Mouse (Mus musculus) left cerebral cortex, postnatal 14 days (tissue): ENCODE measurements around the gene Cdh23. TPM values are rescaled to one million over a fixed set of nuclear protein-coding genes. Genes with fewer than 3 reads are reported as not detected.

Experiments
- DNase-seq, 2 experiments: peaks; one replicate each; pipeline ENCODE4 v3.0.0; 2021 to 2022; ENCODE audit warnings: low spot score in 2 of 2, mixed read lengths in 1 of 2
- intact Hi-C: fragments of 180-260 bp; cut with DNase I; formaldehyde crosslinking; loops from one replicate; pipeline ENCODE4 v1.15.1; 2025
- total RNA-seq, 2 experiments: library from RNA; stranded (reverse); gene quantifications; 2 replicates each; pipeline ENCODE4 v1.2.3; 2021

Cdh23 gene
- total RNA-seq, 2 experiments from 2014 or later, result 1.5 to 2.0 TPM

DNA sequence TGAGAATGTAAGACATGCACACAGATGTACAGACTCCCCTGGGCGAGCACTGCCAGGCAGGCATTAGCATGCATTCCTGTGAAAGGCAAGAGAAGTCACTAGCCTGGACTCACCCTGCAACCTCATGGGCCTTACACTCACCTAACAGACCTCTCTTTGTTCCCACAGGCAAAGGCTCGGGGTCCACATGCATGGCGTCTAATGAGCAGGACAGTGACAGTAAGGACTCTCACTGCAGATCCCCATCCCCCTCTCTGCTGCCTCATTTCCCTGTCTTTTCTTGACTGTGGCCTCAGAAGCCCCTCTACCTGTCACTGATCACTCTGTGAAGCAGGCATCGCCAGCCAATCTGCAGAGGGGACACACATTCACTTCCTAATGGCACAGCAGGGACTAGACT lies 337.5 kb downstream of the Cdh23 start:
- DNase-seq, result no peak
- intact Hi-C loops, result no loop called here

DNA sequence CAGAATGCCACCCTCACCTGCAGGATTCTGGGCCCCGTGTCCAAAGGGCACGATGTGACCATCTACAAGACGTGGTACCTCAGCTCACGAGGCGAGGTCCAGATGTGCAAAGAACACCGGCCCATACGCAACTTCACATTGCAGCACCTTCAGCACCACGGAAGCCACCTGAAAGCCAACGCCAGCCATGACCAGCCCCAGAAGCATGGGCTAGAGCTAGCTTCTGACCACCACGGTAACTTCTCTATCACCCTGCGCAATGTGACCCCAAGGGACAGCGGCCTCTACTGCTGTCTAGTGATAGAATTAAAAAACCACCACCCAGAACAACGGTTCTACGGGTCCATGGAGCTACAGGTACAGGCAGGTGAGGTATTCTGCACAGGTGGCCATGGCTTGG lies 338.4 kb downstream of the Cdh23 start:
- no peak for DNase-seq
- intact Hi-C loops, result no loop called here

DNA sequence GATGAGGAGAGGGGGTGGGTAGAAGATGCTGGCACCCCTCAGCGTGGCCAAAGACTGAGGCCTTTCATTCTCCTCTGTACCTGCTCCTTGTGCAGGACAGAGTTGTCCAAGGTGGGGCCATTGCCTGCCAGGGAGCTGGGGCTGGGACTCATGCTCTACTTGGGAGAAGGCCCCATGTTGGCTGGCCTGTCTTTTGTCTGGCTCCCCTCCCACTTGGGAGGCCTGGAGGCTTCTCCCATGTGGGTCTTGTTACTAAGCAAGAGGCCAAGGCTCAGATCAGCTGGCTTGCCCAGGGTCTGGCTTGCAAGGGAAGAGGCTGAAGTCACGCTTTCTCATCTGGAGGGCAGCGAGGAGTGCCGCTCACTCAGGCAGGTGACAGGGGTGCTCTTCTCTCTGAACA lies 338.8 kb downstream of the Cdh23 start:
- no peak for DNase-seq
- intact Hi-C loops, result no loop called here

DNA sequence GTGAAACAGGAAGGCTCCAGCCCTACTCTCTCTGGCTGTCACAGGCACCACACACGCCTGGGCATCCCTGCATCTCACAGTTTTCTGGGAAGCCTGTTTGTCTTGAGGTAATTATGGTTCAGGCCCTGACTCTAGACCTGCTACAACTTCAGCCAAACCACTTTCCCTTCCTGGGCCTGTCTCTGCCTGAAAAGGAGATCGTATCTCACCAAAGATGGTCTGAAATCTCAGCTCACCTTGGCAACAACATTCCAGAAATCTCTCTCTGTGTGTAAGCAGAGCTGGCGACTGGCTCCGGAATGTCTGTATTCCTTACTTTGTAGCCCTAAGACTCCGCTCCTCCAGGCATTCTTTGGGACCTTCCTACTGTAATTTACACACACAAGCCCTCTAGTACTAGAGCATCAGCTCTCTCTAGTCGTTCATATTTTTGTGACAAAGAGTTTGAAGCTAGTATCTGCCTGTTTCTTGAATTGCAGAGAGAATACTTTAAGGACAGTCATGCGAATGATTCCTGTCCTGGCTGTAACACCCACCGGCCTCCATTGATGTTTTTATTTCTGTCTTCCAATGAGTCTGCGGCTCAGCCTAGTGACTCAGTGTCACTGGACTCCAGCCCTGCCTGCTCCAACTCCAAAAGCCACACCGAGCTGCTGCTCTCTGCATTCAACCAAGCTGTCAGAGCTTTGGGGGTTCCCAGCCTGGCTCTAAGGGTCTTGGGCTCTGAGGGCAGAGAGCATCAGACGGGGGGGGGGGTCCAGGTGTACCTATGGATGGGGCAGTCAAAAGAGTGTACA lies 341.2 kb downstream of the Cdh23 start:
- no peak for DNase-seq
- intact Hi-C loops, result no loop called here

DNA sequence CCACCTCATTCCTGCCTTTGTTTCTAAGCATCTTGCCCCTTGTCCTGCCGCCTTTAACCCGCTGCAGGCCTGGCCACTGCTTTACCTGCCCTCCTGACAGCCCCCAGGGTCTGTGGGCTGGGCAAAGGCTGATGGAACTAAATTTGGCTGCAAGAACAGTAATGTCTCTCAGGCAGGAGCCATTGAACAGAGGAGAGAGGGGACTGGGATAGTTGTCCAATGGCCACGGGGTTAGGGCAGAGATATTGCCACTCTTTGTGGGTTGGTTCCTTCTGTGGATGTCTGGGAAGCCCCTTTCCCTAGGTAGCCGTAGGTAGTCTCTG lies 342.3 kb downstream of the Cdh23 start:
- DNase-seq, result no peak
- intact Hi-C loops, result no loop called here

DNA sequence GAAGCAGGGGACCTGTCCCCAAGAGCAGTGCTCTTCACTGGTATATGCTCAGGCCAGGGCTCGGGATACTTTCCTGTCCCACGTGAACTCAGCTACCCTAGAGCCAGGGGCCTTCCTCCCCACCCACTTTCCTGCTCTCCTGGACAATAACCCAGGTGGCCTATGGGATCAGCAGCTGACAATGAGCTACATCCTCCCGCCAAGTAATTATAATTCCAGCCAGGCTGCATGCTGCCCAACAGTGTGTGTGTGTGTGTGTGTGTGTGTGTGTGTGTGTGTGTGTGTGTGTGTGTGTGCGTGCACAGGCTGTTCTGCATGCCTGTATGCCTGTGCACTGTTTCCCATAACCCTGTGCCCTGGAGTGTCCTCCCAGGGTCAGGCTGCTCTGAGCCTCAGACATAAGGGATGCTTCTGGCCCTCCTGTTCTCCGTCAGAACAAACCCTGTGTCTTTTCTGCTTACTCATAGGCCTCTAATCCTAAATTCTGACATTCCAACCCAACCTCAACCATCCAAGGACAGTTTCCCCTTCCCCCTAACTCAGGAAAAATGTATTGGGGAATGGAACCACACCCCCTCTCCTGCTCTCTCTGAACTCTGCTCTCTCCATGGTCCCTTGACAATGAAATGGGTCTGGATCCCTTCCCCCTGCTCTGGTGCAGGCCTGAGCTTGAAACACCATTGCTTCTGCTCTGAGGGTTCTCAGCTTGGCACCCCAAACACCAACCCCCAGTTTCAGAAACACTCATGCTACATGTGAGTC lies 342.9 kb downstream of the Cdh23 start:
- intact Hi-C loops, result no loop called here
- DNase-seq, result no peak

DNA sequence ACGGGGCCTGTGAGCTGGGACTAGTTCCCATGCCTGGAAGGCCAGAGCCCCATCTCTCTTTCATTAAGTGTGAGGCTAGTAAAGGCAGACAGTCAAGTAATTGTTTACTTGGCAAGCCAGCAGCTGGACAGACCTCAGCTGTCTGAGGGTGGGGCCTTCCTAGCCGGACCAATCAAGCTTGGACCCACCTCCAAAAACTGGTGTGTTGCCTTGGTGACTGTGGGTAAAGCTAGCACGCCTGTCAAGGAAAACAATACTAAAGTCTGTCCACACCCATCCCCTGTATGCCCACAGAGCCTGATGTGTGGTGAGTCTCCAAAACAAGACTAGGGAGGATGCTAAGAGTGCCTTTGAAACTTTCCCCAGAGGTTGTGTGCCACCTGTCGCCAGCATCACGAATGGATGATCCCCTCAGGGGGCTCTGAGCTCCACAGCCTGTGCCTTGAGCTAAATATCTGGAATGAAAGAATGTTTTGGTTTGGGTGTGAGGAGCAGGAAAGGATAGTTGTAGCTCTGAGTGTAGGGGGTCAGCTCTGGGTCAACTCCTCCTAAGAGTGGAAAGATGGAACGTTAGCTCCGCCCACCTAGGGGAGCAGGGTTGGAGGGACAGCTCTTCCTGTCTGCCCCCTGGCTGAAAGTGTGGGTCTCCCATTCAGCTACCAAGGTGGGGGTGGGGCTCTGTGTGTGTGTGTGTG lies 344.4 kb downstream of the Cdh23 start:
- no peak for DNase-seq
- intact Hi-C loops, result no loop called here

DNA sequence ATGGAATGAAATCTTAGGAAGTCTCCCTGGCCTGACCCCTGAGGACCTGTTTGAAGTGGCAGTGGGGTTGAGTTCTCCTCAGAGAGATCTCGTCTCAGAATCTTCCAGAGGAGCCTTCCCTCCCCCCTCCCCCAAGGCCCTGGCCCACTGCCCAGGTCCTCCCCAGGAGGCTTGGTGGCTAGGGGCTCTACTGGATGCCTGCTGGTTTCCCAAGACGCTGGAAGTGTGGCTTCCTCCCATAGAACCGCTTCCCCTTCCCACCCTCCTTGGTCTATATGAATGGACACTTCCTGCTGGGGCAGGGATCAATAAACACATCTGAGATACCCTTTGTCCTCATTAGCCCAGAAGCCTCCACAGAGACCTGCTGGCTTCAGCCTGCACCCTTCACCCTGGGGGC lies 345.0 kb downstream of the Cdh23 start:
- intact Hi-C loops, result no loop called here

DNA sequence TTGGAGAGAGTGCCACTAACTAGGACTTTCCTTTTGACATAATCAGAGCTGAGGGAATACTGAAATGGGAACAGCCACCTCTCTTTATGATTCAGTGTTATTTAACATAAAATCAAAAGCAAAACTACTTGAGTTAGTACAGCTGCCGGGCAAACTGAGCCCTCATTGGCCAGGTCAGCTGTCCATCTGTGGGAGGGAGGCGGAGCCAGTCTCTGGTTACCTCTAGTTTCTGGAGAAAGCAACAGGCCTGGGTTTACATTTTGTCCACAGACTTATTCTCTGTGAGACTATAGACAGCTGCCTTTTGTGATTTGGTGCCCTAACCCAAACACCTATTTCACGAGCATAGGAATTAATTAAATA lies 345.5 kb downstream of the Cdh23 start:
- peak; percentile 80 to 82 for DNase-seq
- intact Hi-C loops, result no loop called here

More for the DNA sequence above, 345.0 kb downstream of the Cdh23 start:
- no peak for DNase-seq

DNA sequence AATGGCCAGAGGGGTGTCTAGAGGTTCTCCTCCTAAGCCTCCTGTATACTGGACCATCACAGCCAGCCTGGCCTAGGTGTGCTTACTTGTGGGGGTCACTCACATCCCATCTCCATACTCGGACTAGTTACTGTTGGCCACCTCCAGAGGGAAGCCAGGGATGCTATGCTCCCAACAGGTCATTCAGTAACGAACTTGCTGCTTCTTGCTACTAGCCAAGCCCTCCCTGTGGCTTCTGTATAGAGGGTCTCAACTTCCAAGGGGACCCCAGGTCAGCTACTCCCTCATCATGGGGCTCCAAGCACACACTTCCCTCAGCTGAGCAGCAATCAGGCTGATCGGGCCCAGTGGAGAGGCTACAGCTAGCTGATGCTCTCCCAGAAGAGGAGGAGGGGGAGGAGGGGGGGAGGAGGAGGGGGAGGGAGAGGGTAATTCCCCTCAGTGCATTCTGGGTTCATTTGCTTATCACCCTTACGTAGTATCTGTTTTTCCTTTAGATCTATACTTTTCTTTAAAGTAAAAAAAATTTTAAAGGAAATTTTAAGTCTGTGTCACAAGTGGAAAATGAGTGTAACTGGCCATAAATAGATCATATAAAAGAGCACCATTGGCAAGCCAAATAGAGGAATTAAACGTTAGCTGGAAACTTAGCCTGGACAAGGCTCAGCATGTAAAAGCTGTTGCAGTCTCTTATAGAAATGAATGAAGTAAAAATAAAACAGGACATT lies 346.0 kb downstream of the Cdh23 start:
- no peak for DNase-seq
- intact Hi-C loops, result no loop called here

DNA sequence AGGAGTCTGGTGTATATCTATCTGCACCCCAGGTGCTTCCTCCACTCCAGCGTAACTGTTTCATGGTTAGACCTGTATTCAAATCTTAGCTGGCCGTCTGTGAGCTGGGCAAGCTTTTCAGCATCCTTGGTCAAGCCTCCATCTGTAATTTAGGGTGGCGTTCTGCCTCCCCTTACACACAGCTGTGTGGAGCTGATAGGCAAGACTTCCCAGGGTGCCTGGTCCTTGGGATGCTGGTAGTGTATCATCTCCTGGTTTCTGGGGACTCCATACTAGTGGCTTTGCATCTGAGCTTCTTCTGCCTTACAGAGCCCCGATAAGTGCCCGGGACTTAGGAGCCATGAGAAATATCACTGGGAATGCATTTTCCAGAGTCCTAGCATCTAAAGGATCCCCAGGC lies 346.6 kb downstream of the Cdh23 start:
- intact Hi-C loops, result loop anchor here (5.0 kb wide), 1 partner anchor 48 kb away; the partner anchor contains the start of gene Gm17455
- DNase-seq, result no peak

DNA sequence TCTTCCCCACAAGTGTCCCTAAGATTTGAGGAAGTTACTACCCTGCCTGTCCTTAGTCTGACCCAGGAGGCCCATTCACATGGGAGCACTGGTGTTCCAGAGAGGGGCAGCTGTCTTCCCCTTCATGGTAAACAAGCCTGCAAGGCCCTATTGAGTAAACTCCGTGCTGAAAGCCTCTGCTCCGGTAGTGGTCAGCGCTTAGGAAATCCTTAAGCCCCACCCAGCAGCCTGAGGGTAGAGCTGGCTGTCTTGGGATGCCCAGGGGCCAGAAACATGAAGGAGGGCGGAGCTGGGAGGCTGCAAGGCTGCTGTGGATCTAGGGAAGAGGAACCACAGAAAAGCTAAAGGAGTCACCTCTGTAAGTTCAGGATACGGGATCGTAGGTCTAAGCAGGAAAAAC lies 347.2 kb downstream of the Cdh23 start:
- intact Hi-C loops, result loop anchor here (5.0 kb wide), 1 partner anchor 48 kb away; the partner anchor contains the start of gene Gm17455
- no peak for DNase-seq

DNA sequence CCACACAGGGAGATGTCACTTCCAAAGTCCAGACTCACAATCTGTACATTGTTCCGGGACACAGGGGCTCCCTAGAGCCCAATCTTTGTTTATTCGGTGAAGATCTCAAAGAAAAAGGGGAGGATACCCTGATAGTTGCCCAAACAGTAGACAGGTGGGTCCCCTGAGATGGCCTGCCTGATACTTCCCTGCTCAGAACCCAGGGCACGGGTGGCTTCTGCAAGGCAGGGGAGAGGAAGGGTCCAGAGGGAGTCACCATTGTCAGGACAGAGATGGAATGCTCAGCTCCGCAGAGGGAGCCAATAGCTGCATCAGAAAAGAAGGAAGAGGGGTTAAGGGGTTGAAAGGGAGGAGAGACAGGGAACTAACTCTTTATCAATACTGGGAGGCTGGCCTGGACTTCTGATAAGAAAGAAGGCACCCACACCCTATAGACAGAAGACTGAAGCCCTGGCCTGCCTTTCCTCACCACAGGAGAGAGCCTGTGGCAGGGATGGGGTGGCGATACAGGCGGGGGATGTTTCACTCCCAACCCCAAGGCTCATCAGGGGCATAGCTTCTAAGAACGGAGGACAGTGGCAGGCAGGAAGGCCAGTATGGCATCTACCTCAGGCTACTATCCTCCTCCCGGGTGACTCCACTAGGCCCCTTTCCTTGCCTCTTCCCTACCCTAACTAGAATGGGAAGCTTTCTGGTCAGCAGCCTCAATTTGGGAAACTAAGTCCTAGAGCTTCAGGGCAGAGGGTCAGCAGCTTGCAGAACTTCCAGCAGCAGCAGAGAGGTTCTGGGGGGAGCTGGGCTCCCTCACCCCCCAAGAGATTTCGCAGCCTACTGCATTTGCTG lies 348.3 kb downstream of the Cdh23 start:
- intact Hi-C loops, result loop anchor here (5.0 kb wide), 1 partner anchor 49 kb away; the partner anchor contains the start of gene Gm17455
- no peak for DNase-seq

DNA sequence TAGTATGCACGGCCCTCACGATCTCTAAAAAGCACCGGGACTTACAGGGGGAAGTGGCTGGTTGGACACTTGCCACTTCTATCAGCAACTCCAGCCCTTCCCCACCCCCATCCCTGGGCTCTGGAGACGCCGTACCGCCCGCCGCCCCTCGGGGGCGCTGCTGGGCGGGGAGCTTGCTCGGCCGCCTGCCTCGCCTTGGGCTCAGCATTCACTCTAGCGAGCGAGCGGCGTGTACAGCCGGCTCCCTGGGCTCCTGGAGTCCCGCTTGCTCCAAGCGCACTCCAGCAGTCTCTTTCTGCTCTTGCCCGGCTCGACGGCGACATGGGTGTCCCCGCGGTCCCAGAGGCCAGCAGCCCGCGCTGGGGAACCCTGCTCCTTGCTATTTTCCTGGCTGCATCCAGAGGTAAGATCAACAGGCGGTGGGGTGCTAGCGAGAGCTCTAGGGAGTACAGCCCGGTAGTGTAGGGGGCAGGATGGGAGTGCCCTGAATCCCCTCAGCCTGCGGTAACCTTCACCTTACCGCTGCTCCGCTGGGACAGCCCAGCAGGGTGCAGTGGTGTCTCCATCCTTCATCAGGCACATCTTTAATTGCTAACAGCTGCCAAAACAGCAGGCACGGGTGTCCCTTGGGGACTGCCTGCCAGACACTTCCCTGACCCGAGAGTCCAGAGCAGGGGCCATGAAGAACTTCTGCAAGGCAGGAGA lies 349.4 kb downstream of the Cdh23 start, which contains the start of gene Vsir:
TSS of gene Vsir (plus strand) at position 151 of the 705 bp plus-strand sequence.
- intact Hi-C loops, result loop anchor here (5.0 kb wide), 1 partner anchor 50 kb away; the partner anchor contains the start of gene Gm17455
- peak; percentile 70 to 82 for DNase-seq

DNA sequence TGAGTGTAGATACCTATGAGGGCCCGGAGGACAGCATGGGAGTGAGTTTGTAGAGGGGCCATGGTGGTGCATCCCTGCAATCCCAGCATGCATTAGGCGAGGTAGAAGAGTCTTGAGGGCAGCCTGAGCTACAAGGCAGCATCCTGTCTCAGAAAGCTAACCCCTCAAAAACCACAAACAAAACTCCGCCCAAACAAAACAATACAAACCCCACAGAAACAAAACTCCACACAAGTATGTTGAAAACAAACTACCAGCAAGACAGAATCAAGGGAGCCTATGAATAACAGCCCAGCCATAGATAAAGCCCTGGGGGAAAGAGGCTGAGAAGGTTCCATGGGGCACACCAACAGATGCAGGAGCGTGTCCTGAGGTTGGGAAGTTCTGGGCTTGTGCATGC lies 350.2 kb downstream of the Cdh23 start:
- no peak for DNase-seq
- intact Hi-C loops, result loop anchor here (5.0 kb wide), 1 partner anchor 51 kb away; the partner anchor contains the start of gene Gm17455

DNA sequence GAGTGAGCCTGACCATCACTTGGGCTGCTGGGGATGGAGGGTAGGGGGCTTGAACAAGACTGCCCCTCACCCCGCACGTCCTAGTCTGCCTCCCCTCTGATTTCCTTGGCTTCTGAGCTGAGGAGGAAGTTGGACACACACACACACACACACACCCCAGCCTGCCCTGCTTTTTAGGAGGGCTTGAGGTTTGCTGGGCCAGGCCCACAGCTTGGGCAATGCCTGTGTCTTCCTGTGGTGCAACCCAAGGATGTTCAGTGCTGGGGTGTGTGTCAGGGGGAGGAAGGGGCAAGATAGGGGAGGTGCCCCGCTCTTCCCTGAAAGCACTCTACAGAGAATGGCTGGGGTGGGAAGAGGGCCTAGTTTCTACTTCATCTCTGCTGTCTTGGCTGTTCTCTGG lies 352.2 kb downstream of the Cdh23 start:
- intact Hi-C loops, result no loop called here

DNA sequence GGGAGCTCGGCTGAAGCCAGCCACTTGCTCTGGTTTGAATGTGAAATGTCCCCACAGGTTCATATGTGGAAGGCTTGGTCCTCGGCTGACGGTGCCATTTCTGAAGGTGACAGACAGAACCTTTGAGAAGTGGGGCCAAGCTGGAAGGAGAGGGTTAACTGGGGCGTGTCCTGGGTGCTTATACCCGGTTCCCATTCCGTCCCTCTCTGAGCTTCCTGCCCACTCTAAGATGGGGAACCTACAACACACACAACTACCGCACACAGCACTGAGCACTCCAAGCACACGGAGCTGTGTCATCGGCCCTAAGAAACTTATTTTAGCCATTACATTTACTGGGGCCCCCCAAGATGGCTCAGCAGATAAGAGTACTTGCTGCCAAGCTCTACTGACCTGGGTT lies 354.8 kb downstream of the Cdh23 start:
- DNase-seq, result no peak
- intact Hi-C loops, result no loop called here

More for the DNA sequence above, 352.2 kb downstream of the Cdh23 start:
- no peak for DNase-seq

DNA sequence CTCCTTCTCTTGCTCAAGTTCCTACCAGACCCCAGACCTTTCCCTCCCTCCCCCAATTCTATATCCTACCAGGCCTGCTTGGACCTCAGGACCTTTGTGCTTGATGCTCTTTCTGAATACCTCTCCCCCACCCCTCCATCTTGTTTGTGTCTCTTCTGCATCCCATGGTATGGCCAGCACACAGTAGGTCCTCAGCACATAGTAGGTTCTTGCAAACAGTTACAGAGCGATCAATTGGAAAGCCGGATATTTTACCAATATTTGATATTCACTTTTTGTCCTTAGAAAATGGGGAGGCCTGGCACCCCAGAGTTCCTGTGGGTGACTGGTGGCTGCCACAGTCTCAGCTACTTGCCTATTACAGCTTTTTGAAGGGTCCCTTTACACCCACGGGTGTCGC lies 361.3 kb downstream of the Cdh23 start:
- no peak for DNase-seq
- intact Hi-C loops, result no loop called here
